Mouse (Mus musculus) G1E (cell line): ENCODE results near the gene Gm5431.
"Not testable (repeated sequence)": the region's sequence is repeated elsewhere in the genome, so short reads cannot be mapped to it uniquely, and the experiment has no call there.

ENCODE experiments used
- CTCF ChIP-seq: IDR thresholded peaks from 2 replicates; pipeline ENCODE4 v1.5.1; 2012; ENCODE audit warnings: low read depth, low read length, inconsistent platforms, mixed read lengths
- GATA1 ChIP-seq: IDR thresholded peaks from 2 replicates; pipeline ENCODE4 v1.6.1; 2012; ENCODE audit warnings: borderline replicate concordance, low read length, inconsistent platforms, mixed read lengths

DNA sequence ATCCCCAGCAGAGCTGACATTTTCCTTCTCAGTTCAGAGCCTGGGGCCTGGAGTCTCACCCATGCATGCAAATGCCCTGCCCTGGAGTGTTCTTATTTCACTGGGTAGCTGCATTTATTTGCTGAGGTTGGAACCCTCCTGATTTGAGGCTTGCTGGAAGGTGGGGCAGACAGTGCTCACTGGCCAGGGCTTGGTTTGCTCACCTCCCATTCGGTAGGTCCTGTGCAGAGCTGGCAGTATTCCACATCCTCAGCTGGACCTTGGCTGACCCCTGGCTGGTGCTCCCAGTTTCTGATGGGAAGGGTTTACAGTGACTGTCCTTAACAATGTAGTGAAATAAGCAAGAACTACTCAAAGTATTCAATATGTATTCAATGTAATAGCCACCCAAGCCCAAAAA is 31.9 kb upstream of the Gm5431 start:
- not testable (repeated sequence) for TF ChIP-seq CTCF, GATA1
